Mouse (Mus musculus) lung, postnatal 0 days (tissue): Measurements from ENCODE around the gene Nfic. TPM values are rescaled to one million over a fixed set of nuclear protein-coding genes. Genes with fewer than 3 reads are reported as not detected.

Experiments used
- ATAC-seq: fragments of 200-750 bp; cut with Nextera tagmentation; 2 replicates; pipeline ENCODE4 v1.8.0; 2017; ENCODE audit warnings: moderate library complexity
- DNase-seq: peaks from one replicate; pipeline ENCODE4 v3.0.0-alpha.2; 2016; ENCODE audit warnings: low spot score
- H3K27ac ChIP-seq: fragments of 300-500 bp; sonication (generic); 2 replicates; pipeline ENCODE4 v1.5.1; 2014; ENCODE audit warnings: antibody characterized with exemption, mild to moderate bottlenecking, low read length, mixed read lengths
- H3K27me3 ChIP-seq: fragments of 300-500 bp; sonication (generic); replicated peaks from 2 replicates; pipeline ENCODE4 v1.6.1; 2014; ENCODE audit warnings: low read length, mixed read lengths; ENCODE audit not compliant: insufficient read depth
- H3K36me3 ChIP-seq: fragments of 300-500 bp; sonication (generic); 2 replicates; pipeline ENCODE4 v1.6.1; 2014; ENCODE audit warnings: low read length, mixed read lengths; ENCODE audit not compliant: insufficient read depth
- H3K4me1 ChIP-seq: fragments of 300-500 bp; sonication (generic); 2 replicates; pipeline ENCODE4 v1.6.1; 2014; ENCODE audit warnings: antibody characterized with exemption, low read depth, low read length, mixed read lengths; ENCODE audit not compliant: insufficient read depth
- H3K4me2 ChIP-seq: fragments of 300-500 bp; sonication (generic); replicated peaks from 2 replicates; pipeline ENCODE4 v1.6.1; 2014; ENCODE audit warnings: low read depth, mild to moderate bottlenecking, low read length, moderate library complexity, mixed read lengths
- H3K4me3 ChIP-seq: fragments of 300-500 bp; sonication (generic); 2 replicates; pipeline ENCODE4 v1.5.1; 2014; ENCODE audit warnings: low read depth, low read length
- H3K9ac ChIP-seq: fragments of 300-500 bp; sonication (generic); replicated peaks from 2 replicates; pipeline ENCODE4 v1.6.1; 2014; ENCODE audit warnings: low read depth, mild to moderate bottlenecking
- H3K9me3 ChIP-seq: fragments of 300-500 bp; sonication (generic); 2 replicates; pipeline ENCODE4 v1.6.1; 2016; ENCODE audit warnings: low read length, mixed read lengths
- CTCF ChIP-seq: IDR thresholded peaks from 2 replicates; pipeline ENCODE4 v1.5.1; 2016; ENCODE audit warnings: antibody characterized with exemption, mild to moderate bottlenecking
- EP300 ChIP-seq: IDR thresholded peaks from 2 replicates; pipeline ENCODE4 v1.6.1; 2016; ENCODE audit warnings: antibody characterized with exemption, mild to moderate bottlenecking, control low read depth
- WGBS: fragments of 180-500 bp; shearing (Covaris S2); extraction: QIAGEN DNeasy Blood & Tissue Kit; methylation state at CpG from one replicate; pipeline ENCODE4 v1.1.7; 2014; 5-methylcytosine and 5-hydroxymethylcytosine counted together
- polyA plus RNA-seq: library from polyadenylated mRNA; unstranded; fragments of >200 nt; fragmentation: Nextera tagmentation; extraction: Ambion mirVana; gene quantifications from 2 replicates; pipeline ENCODE4 v1.2.1, GENCODE M21; 2015

Gene Nfic
- polyA plus RNA-seq, 1 experiment from 2014 or later: 73.6 TPM

- H3K9me3 ChIP-seq: no peaks in the 10 kb centered on the region
- H3K27ac ChIP-seq: no peak overlapping the region
- H3K4me1 ChIP-seq: peaks cover 19% of the 10 kb centered on the region
- WGBS: 18% methylated on average over 15 of the region's 15 CpGs
- no peak for TF ChIP-seq EP300
- TF ChIP-seq CTCF: no peak
- no peak overlapping the region for H3K9ac ChIP-seq
- H3K27me3 ChIP-seq: no peaks in the 10 kb centered on the region
- no peak for ATAC-seq
- H3K4me2 ChIP-seq: peak overlapping the region; percentile 87
- H3K4me3 ChIP-seq: no peak overlapping the region
- DNase-seq: no peak
- H3K36me3 ChIP-seq: no peaks in the 10 kb centered on the region
Measured at GRCm38 (mm10) chr10:81431526-81432168, 23.8 kb downstream of the Nfic start.

GRCm38 (mm10) chr10:81430831-81431525, 24.5 kb downstream of the Nfic start:
- DNase-seq: no peak

GRCm38 (mm10) chr10:81430141-81430830, 25.1 kb downstream of the Nfic start:
- Histone ChIP-seq H3K36me3 (no peaks in the 10 kb centered on the region), H3K4me3 (peak overlapping the region; percentile 81), H3K27me3 (no peaks in the 10 kb centered on the region), H3K9ac (peak overlapping the region; percentile 60), H3K4me1 (peaks cover 22% of the 10 kb centered on the region), H3K4me2 (peak overlapping the region; percentile 87), H3K27ac (peak overlapping the region; percentile 95), H3K9me3 (no peaks in the 10 kb centered on the region)
- TF ChIP-seq EP300: no peak
- TF ChIP-seq CTCF: no peak
- peak; percentile 27 for ATAC-seq
- 0% methylated on average over 26 of the region's 89 CpGs for WGBS
- DNase-seq: peak; percentile 88

More at GRCm38 (mm10) chr10:81430831-81431525, 24.5 kb downstream of the Nfic start:
- 3% methylated on average over 22 of the region's 70 CpGs for WGBS
- peak overlapping the region; percentile 60 for H3K9ac ChIP-seq
- peak; percentile 7 for ATAC-seq
- H3K27ac ChIP-seq: peak overlapping the region; percentile 95
- TF ChIP-seq CTCF (no peak), EP300 (no peak)
- no peaks in the 10 kb centered on the region for H3K9me3 ChIP-seq
- peaks cover 19% of the 10 kb centered on the region for H3K4me1 ChIP-seq
- no peaks in the 10 kb centered on the region for H3K27me3 ChIP-seq
- peak overlapping the region; percentile 81 for H3K4me3 ChIP-seq
- H3K36me3 ChIP-seq: no peaks in the 10 kb centered on the region
- H3K4me2 ChIP-seq: peak overlapping the region; percentile 87

- DNase-seq: peak; percentile 97
- H3K36me3 ChIP-seq: no peaks in the 10 kb centered on the region
- TF ChIP-seq CTCF (peak; percentile 41), EP300 (no peak)
- H3K27ac ChIP-seq: peak overlapping the region; percentile 95
- ATAC-seq: peak; percentile 58
- peak overlapping the region; percentile 81 for H3K4me3 ChIP-seq
- peak overlapping the region; percentile 87 for H3K4me2 ChIP-seq
- peak overlapping the region; percentile 60 for H3K9ac ChIP-seq
- under 1% methylated on average over 19 of the region's 20 CpGs for WGBS
- H3K9me3 ChIP-seq: no peaks in the 10 kb centered on the region
- no peaks in the 10 kb centered on the region for H3K27me3 ChIP-seq
- peaks cover 26% of the 10 kb centered on the region for H3K4me1 ChIP-seq
Measured at GRCm38 (mm10) chr10:81429605-81430061, 25.8 kb downstream of the Nfic start.

- DNase-seq: no peak
- no peak overlapping the region for H3K9ac ChIP-seq
- TF ChIP-seq EP300: no peak
- no peak for TF ChIP-seq CTCF
- H3K27ac ChIP-seq: no peak overlapping the region; the same call in 1 of the 2 replicates
- H3K9me3 ChIP-seq: no peaks in the 10 kb centered on the region
- ATAC-seq: no peak
- H3K4me1 ChIP-seq: peaks cover 28% of the 10 kb centered on the region
- H3K4me2 ChIP-seq: peak overlapping the region; percentile 87; the same call in 1 of the 2 replicates
- H3K27me3 ChIP-seq: no peaks in the 10 kb centered on the region
- H3K36me3 ChIP-seq: no peaks in the 10 kb centered on the region
- no peak overlapping the region for H3K4me3 ChIP-seq
- WGBS: 31% methylated on average over 2 of the region's 2 CpGs
Measured at GRCm38 (mm10) chr10:81429092-81429491, 26.3 kb downstream of the Nfic start.

- Histone ChIP-seq H3K9ac (no peak overlapping the region), H3K27me3 (no peaks in the 10 kb centered on the region), H3K27ac (no peak overlapping the region), H3K4me3 (no peak overlapping the region), H3K4me1 (peaks cover 29% of the 10 kb centered on the region), H3K4me2 (no peak overlapping the region), H3K9me3 (no peaks in the 10 kb centered on the region), H3K36me3 (no peaks in the 10 kb centered on the region)
- DNase-seq: no peak
- WGBS: 90% methylated on average over 7 of the region's 7 CpGs
- no peak for TF ChIP-seq EP300
- TF ChIP-seq CTCF: no peak
- no peak for ATAC-seq
Measured at GRCm38 (mm10) chr10:81428507-81428870, 26.9 kb downstream of the Nfic start.
